Mouse (Mus musculus): Measurements from ENCODE around the gene Sox10.

The Sox10 gene

GRCm38 (mm10) chr15:79165140-79165539 is at the start of gene Sox10:
Gene Sox10 (minus strand): TSS chr15:79165240.
- DNase-seq (ENCODE audit: low read depth, low spot score): no peak

- DNase-seq (ENCODE audit: low read depth, low spot score): peak; percentile 22
These were observed 48.6 kb upstream of the Sox10 start for GRCm38 (mm10) chr15:79213591-79213990.

GRCm38 (mm10) chr15:79212750-79213446 is 47.9 kb upstream of the Sox10 start:
- DNase-seq (ENCODE audit: low read depth, low spot score): no peak

DNA sequence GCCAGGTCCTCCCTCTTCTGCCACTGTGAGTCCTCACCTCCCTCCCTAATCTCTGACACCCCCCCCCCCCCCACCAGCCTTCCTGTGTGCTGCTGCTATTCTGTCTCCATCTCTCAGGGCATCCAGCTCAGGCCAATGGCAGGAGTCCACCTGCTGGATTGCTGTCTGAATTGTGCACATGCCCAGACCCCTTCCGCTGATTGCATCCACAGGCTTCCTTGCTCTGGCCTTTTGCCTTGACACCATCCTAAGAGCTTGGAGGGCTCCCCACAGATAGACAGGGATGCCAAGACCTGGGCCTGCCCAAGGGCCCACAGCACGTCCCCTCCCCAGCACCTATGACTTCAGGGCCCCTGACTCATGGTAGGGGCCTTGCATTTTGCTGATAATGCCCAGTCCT is 45.3 kb upstream of the Sox10 start:
- DNase-seq (ENCODE audit: low read depth, low spot score): no peak

- DNase-seq (ENCODE audit: low read depth, low spot score): peak; percentile 86
These were observed 43.9 kb upstream of the Sox10 start for GRCm38 (mm10) chr15:79208758-79209439.

DNA sequence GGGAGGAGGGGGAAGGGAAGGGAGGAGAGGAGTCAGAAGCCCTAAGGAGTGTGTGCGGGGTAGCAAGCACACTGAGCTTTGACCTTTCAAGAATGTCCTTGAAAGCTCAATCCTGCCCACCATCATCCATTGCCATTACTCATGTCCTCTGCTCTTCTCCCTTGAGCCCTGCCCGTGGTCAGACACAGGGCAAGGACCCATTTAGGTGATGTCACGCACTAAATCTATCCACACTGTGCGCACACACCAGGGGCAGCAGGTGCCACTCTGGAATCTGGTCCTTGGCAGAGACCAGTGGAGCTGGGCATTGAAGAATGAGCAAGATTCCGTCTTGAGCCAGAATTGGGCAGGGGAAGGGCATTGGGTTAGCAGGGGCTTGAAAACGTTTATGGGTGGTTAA is 43.2 kb upstream of the Sox10 start:
- no peak for DNase-seq (ENCODE audit: low read depth, low spot score)

DNA sequence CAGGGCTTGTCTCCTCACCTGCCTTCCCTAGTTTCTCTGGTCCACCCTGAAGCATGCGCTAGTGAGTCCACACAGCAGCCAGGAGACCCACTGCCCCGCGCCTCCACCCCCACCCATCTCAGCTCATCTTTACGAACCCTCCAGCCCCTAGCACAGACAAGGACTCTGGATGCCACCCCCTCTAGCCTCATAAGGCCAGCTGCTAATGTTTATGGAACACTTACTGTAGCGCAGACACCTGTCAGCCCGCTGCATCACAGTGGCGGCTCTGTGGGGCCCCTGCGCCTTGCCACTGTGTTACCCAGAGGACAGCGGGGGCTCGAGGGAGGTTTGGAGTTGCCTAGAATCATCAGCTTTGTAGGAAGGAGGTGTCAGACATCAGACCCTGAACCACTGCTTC is 37.5 kb upstream of the Sox10 start:
- no peak for DNase-seq (ENCODE audit: low read depth, low spot score)

DNA sequence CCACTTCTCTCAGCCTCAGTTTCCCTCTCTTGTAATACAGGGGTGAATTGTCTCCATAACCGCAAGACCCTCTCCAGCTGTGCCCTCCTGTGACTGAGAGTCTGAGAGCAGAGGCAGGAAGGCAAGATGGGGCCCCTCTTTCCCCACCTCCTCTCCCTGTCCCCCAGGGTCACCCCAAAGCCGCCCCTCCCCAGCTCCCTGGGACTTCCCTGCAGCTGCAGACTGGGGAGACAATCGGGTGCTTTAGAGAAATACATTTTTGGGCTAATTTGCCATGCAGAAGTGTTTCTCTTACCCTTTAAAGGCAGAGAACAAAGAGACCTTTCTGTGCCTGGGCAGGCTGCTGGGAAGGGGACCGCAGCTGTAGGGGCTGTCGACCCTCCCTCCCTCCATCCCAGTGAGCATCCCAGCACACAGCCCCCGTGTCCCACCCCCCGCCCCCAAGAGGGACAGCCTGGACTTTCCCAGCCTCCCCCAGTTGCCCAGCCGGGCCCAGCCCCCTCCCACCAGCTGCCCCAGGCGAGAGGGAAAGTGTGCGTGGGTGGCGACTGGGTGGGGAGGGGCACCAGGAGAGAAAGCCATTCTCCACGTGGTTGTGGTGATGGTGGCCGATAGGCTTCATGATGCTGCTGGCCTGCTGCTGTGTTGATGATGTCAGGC is 36.6 kb upstream of the Sox10 start:
- DNase-seq (ENCODE audit: low read depth, low spot score): peak; percentile 36

DNA sequence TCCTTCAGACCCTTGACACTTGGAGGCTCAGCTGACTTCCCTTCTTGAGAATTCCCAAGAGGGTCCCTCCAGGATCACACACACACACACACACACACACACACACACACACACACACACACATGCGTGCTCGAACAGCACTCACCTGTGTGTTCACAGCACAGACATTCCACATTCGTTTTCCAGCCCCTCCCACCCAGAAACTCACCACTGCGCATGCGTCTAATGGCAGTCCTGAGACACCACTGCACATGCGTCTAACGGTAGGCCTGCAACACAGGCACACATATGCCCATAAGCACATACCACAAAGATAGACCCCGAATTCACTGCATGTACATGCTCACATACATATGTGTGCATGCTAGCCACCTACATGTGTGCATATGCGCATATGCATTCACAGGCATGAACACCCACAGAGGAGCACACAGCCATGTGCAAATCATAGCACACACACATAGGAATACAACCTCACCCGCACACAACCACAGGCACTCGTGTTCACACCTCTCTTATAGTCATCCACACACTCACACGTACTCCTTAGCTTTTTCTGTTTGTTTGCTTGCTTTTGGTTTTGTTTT is 34.4 kb upstream of the Sox10 start:
- no peak for DNase-seq (ENCODE audit: low read depth, low spot score)

DNA sequence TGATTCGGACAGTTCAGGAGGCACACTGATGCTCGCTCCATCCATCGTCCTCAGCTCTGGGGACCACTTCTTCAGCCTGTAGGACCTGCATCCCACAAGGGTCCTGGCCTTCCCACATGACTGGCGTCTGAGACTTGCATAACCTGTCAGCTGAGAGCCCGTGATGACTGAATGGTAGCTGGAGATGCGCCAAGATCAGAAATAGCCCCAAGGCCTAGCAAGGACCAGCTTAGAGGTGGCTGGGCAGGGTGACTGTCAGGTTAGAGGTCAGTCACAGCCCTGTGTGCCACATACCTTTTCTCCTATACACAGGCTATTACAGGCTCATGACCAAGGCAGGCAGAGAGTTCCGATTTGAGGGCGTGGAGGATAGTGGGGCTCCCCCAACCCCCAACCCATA is 30.5 kb upstream of the Sox10 start:
- DNase-seq (ENCODE audit: low read depth, low spot score): no peak

DNA sequence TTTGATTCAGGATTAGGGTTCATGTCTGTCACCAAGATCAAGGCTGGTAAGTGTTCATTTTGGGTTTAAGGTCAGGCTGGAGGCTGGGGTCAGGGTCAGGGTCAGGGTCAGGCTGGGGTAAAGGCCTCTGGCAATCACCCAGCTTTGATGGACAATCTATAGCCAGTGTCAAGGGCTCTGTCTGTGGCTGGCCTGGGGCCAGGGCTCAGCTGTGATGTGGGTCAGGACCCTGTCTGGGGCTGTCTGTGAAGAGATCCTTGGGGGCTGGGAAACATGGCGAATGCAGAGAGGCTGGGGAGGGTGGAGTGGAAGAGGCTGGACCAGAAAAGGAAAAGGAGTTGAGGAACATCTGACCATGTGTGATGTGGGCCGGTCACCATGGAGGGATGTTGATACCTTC is 29.9 kb upstream of the Sox10 start:
- no peak for DNase-seq (ENCODE audit: low read depth, low spot score)

- DNase-seq (ENCODE audit: low read depth, low spot score): no peak
These were observed 29.0 kb upstream of the Sox10 start for GRCm38 (mm10) chr15:79194048-79194447.

GRCm38 (mm10) chr15:79192885-79193845 is 28.1 kb upstream of the Sox10 start:
- DNase-seq (ENCODE audit: low read depth, low spot score): no peak

- DNase-seq (ENCODE audit: low read depth, low spot score): no peak
These were observed 27.4 kb upstream of the Sox10 start for GRCm38 (mm10) chr15:79192450-79192849.

GRCm38 (mm10) chr15:79191426-79191825 is 26.4 kb upstream of the Sox10 start:
- DNase-seq (ENCODE audit: low read depth, low spot score): no peak

DNA sequence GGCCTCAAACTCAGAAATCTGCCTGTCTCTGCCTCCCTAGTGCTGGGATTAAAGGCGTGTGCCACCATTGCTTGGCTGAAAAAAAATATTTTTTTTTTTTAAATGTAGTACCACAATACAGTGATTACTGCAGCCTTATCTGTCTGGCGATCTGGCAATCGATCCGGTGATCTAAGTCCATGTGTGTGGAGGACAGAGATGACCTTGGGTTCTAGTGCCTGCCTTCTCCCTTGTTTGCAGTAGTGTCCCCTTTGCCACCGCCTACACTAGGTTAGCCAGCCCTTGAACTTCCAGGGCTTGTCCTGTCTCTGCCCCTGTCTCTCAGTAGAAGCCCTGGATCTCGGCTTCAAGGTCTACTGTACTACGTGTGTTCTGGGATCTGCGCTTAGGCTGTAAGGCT is 22.8 kb upstream of the Sox10 start:
- no peak for DNase-seq (ENCODE audit: low read depth, low spot score)

DNA sequence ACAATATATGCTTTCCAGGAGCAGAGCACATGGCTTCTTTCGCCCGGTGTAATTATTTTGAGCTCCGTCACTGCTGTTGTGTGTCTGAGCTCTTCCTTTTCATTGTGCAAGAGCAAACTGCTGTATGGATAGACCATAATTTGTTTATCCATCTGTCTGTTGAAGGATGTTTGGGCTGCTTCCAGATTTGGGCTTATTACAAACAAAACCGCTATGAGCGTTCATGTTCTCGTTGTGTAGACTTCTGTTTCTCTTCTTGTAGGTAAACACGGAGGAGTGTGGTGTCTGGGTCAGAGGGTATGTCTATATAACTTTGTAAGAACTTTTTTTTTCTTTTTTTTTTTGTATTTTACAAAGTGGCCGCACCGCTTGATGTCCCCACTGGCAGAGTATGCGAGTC is 20.2 kb upstream of the Sox10 start:
- no peak for DNase-seq (ENCODE audit: low read depth, low spot score)

DNA sequence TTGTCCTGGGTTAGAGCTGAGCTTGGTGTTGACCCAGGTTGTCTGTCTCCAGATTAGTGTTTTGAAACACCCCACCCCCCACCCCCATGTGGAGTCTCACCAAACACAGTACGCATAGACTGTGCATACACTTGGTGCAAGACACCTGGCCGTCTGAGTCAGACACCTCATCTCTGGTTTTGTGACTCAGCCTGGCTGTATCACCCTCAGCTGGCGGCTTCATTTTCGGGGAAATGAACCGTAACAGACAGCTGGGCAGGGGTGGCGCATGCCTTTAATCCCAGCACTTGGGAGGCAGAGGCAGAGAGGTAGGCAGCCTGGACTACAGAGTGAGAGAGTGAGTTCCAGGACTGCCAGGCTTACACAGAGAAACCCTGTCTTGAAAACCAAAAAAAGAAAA is 11.9 kb upstream of the Sox10 start:
- no peak for DNase-seq (ENCODE audit: low read depth, low spot score)

- no peak for DNase-seq (ENCODE audit: low read depth, low spot score)
These were observed 1.7 kb upstream of the Sox10 start for GRCm38 (mm10) chr15:79166712-79167111.

DNA sequence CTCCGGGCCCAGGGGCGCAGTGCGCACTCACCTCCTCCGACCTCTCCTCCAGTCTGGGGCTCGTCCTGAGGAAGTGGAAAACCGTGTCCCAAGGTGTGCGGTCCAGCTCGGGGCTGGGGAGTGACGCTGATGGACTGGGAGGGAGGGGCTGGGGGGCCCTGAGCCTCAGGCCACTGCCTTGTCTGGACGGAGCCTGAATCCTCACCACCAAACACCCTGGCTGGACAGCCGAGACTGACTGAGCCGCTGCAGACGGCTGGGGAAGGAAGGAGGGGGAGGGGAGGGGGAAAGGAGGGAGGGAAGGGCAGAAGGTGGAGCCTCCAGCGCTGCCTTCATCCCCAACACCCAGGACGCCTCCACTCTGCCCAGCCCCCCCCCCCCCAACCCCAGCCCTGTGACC is 789 bp downstream of the Sox10 start:
- no peak for DNase-seq (ENCODE audit: low read depth, low spot score)

GRCm38 (mm10) chr15:79162822-79163221 is 2.2 kb downstream of the Sox10 start:
- no peak for DNase-seq (ENCODE audit: low read depth, low spot score)

Measured in CD4-positive, CD25-positive, alpha-beta regulatory T cell, adult 2 months (primary cell).